Mouse (Mus musculus) stomach, embryonic 14.5 days (tissue): ENCODE measurements at regions not wholly inside any gene's neighbourhood (a gene's known extent, or its start where the extent isn't known, plus 50 kb on each side); places are given as distances from the start of the nearest gene placed in this dataset.
A peak's percentile ranks its signal among the peaks of the same experiment; 100 is the strongest.

Experiments used
- ATAC-seq: fragments of 200-750 bp; cut with Nextera tagmentation; 2 replicates; pipeline ENCODE4 v1.8.0; 2017; ENCODE audit warnings: low read depth, moderate TSS enrichment; ENCODE audit not compliant: insufficient number of reproducible peaks, insufficient read depth, low FRiP score
- H3K27ac ChIP-seq: fragments of 300-500 bp; sonication (generic); 2 replicates; pipeline ENCODE4 v1.5.1; 2014; ENCODE audit warnings: mild to moderate bottlenecking, low read length, moderate library complexity, mixed read lengths
- H3K27me3 ChIP-seq: fragments of 300-500 bp; sonication (generic); 2 replicates; pipeline ENCODE4 v1.6.1; 2014; ENCODE audit warnings: low read length, control low read depth, mixed read lengths; ENCODE audit not compliant: control insufficient read depth, insufficient read depth
- H3K36me3 ChIP-seq: fragments of 300-500 bp; sonication (generic); 2 replicates; pipeline ENCODE4 v1.6.1; 2014; ENCODE audit warnings: mild to moderate bottlenecking, control low read depth, low read length, moderate library complexity, mixed read lengths; ENCODE audit not compliant: control insufficient read depth, insufficient read depth
- H3K4me1 ChIP-seq: fragments of 300-500 bp; sonication (generic); 2 replicates; pipeline ENCODE4 v1.6.1; 2014; ENCODE audit warnings: low read length, control low read depth, mixed read lengths; ENCODE audit not compliant: control insufficient read depth, insufficient read depth
- H3K4me2 ChIP-seq: fragments of 300-500 bp; sonication (generic); replicated peaks from 2 replicates; pipeline ENCODE4 v1.6.1; 2014; ENCODE audit warnings: low read depth, low read length, control low read depth
- H3K4me3 ChIP-seq: fragments of 300-500 bp; sonication (generic); 2 replicates; pipeline ENCODE4 v1.5.1; 2014; ENCODE audit warnings: low read depth, low read length, control low read depth
- H3K9ac ChIP-seq: fragments of 300-500 bp; sonication (generic); replicated peaks from 2 replicates; pipeline ENCODE4 v1.6.1; 2014; ENCODE audit warnings: low read depth, mild to moderate bottlenecking, control low read depth, low read length, moderate library complexity, mixed read lengths
- H3K9me3 ChIP-seq: fragments of 300-500 bp; sonication (generic); 2 replicates; pipeline ENCODE4 v1.6.1; 2016; ENCODE audit warnings: low read depth, low read length, control low read depth; ENCODE audit not compliant: control insufficient read depth
- WGBS: fragments of 180-500 bp; shearing (Covaris S2); extraction: QIAGEN DNeasy Blood & Tissue Kit; methylation state at CpG from one replicate; pipeline ENCODE4 v1.1.7; 2014; 5-methylcytosine and 5-hydroxymethylcytosine counted together

GRCm38 (mm10) chr8:126526864-126527571 lies 52.2 kb upstream of the Tarbp1 start:
- peak overlapping the region; percentile 76; the same call in 1 of the 2 replicates for H3K27ac ChIP-seq
- H3K4me2 ChIP-seq = 0 out of 2 replicates have a peak overlapping the region, but pooled peaks have one; percentile 6
- no peak for ATAC-seq
- H3K4me1 ChIP-seq = peaks cover 25% of the 10 kb centered on the region
- 30% methylated on average over 14 of the region's 14 CpGs for WGBS
- H3K36me3 ChIP-seq = no peaks in the 10 kb centered on the region
- no peak overlapping the region for H3K4me3 ChIP-seq
- no peak overlapping the region for H3K9ac ChIP-seq
- H3K9me3 ChIP-seq = no peaks in the 10 kb centered on the region
- H3K27me3 ChIP-seq = no peaks in the 10 kb centered on the region

GRCm38 (mm10) chr8:126525575-126525974 lies 50.7 kb upstream of the Tarbp1 start:
- no peak for ATAC-seq
- H3K9ac ChIP-seq = no peak overlapping the region

More at GRCm38 (mm10) chr8:126525575-126525974, 50.7 kb upstream of the Tarbp1 start:
- Histone ChIP-seq H3K9me3 (no peaks in the 10 kb centered on the region), H3K4me1 (peaks cover 25% of the 10 kb centered on the region), H3K36me3 (no peaks in the 10 kb centered on the region), H3K27me3 (no peaks in the 10 kb centered on the region), H3K27ac (no peak overlapping the region), H3K4me3 (no peak overlapping the region), H3K4me2 (no peak overlapping the region)
- 86% methylated on average over 1 of the region's 1 CpGs for WGBS
